Mouse (Mus musculus) kidney, postnatal 0 days (tissue): ENCODE data around the gene Slc8b1. TPM values are rescaled to one million over a fixed set of nuclear protein-coding genes. Genes with fewer than 3 reads are reported as not detected.

ENCODE experiments used
- ATAC-seq: fragments of 200-750 bp; cut with Nextera tagmentation; replicated peaks from 2 replicates; pipeline ENCODE4 v1.8.0; 2017; ENCODE audit warnings: low read depth, moderate number of reproducible peaks, moderate TSS enrichment, moderate library complexity; ENCODE audit not compliant: low FRiP score
- DNase-seq: peaks from one replicate; pipeline ENCODE4 v3.0.0-alpha.2; 2016; ENCODE audit warnings: low spot score
- H3K27ac ChIP-seq: fragments of 300-500 bp; sonication (generic); 2 replicates; pipeline ENCODE4 v1.5.1; 2014; ENCODE audit warnings: mild to moderate bottlenecking
- H3K27me3 ChIP-seq: fragments of 300-500 bp; sonication (generic); 2 replicates; pipeline ENCODE4 v1.6.1; 2014; ENCODE audit warnings: low read length, mixed read lengths; ENCODE audit not compliant: insufficient read depth
- H3K36me3 ChIP-seq: fragments of 300-500 bp; sonication (generic); 2 replicates; pipeline ENCODE4 v1.6.1; 2014; ENCODE audit warnings: low read length, mixed read lengths; ENCODE audit not compliant: insufficient read depth
- H3K4me1 ChIP-seq: fragments of 300-500 bp; sonication (generic); replicated peaks from 2 replicates; pipeline ENCODE4 v1.6.1; 2014; ENCODE audit warnings: antibody characterized with exemption, low read length, mixed read lengths; ENCODE audit not compliant: insufficient read depth
- H3K4me2 ChIP-seq: fragments of 300-500 bp; sonication (generic); 2 replicates; pipeline ENCODE4 v1.6.1; 2014; ENCODE audit warnings: mild to moderate bottlenecking, low read length, moderate library complexity, mixed read lengths
- H3K4me3 ChIP-seq: fragments of 300-500 bp; sonication (generic); replicated peaks from 2 replicates; pipeline ENCODE4 v1.5.1; 2014; ENCODE audit warnings: low read depth, low read length
- H3K9ac ChIP-seq: fragments of 300-500 bp; sonication (generic); 2 replicates; pipeline ENCODE4 v1.6.1; 2014; ENCODE audit warnings: low read depth, low read length
- H3K9me3 ChIP-seq: fragments of 300-500 bp; sonication (generic); replicated peaks from 2 replicates; pipeline ENCODE4 v1.6.1; 2016; ENCODE audit warnings: low read length, inconsistent platforms, mixed read lengths
- CTCF ChIP-seq: IDR thresholded peaks from 2 replicates; pipeline ENCODE4 v1.5.1; 2016; ENCODE audit warnings: antibody characterized with exemption, low read depth, mild to moderate bottlenecking, moderate library complexity
- WGBS: fragments of 180-500 bp; shearing (Covaris S2); extraction: QIAGEN DNeasy Blood & Tissue Kit; methylation state at CpG from one replicate; pipeline ENCODE4 v1.1.7; 2014; 5-methylcytosine and 5-hydroxymethylcytosine counted together
- polyA plus RNA-seq: library from polyadenylated mRNA; unstranded; fragments of >200 nt; fragmentation: Nextera tagmentation; extraction: Ambion mirVana; gene quantifications from 2 replicates; pipeline ENCODE4 v1.2.1, GENCODE M21; 2015

Gene Slc8b1
- polyA plus RNA-seq, 1 experiment from 2014 or later = 9.5 TPM

- peak overlapping the region; percentile 66 for H3K27ac ChIP-seq
- WGBS = 39% methylated on average over 9 of the region's 9 CpGs
- no peaks in the 10 kb centered on the region for H3K9me3 ChIP-seq
- H3K4me2 ChIP-seq = no peak overlapping the region
- H3K4me3 ChIP-seq = no peak overlapping the region
- 0 out of 2 replicates have a peak, but pooled peaks cover 2% of the 10 kb centered on the region for H3K36me3 ChIP-seq
- no peak for TF ChIP-seq CTCF
- peaks cover 78% of the 10 kb centered on the region for H3K4me1 ChIP-seq
- no peaks in the 10 kb centered on the region for H3K27me3 ChIP-seq
- H3K9ac ChIP-seq = 0 out of 2 replicates have a peak overlapping the region, but pooled peaks have one; percentile 8
- no peak for DNase-seq
- ATAC-seq = no peak
These were observed 55.8 kb downstream of the Slc8b1 start for GRCm38 (mm10) chr5:120566681-120567252.

GRCm38 (mm10) chr5:120567253-120567701, 56.3 kb downstream of the Slc8b1 start:
- no peaks in the 10 kb centered on the region for H3K27me3 ChIP-seq
- no peaks in the 10 kb centered on the region for H3K9me3 ChIP-seq
- peaks cover 77% of the 10 kb centered on the region for H3K4me1 ChIP-seq
- H3K9ac ChIP-seq = 0 out of 2 replicates have a peak overlapping the region, but pooled peaks have one; percentile 8
- H3K4me3 ChIP-seq = no peak overlapping the region
- 26% methylated on average over 21 of the region's 21 CpGs for WGBS
- H3K27ac ChIP-seq = peak overlapping the region; percentile 66
- 0 out of 2 replicates have a peak, but pooled peaks cover 2% of the 10 kb centered on the region for H3K36me3 ChIP-seq
- DNase-seq (peak; percentile 71), ATAC-seq (no peak)
- no peak overlapping the region for H3K4me2 ChIP-seq
- TF ChIP-seq CTCF = no peak

- TF ChIP-seq CTCF = no peak
- Histone ChIP-seq H3K4me1 (peaks cover 76% of the 10 kb centered on the region), H3K9me3 (no peaks in the 10 kb centered on the region), H3K9ac (0 out of 2 replicates have a peak overlapping the region, but pooled peaks have one; percentile 8), H3K4me3 (no peak overlapping the region), H3K27ac (peak overlapping the region; percentile 66), H3K4me2 (no peak overlapping the region), H3K36me3 (0 out of 2 replicates have a peak, but pooled peaks cover 2% of the 10 kb centered on the region), H3K27me3 (no peaks in the 10 kb centered on the region)
- WGBS = 45% methylated on average over 14 of the region's 14 CpGs
- ATAC-seq (no peak), DNase-seq (no peak)
These were observed 56.8 kb downstream of the Slc8b1 start for GRCm38 (mm10) chr5:120567761-120568211.

GRCm38 (mm10) chr5:120568336-120568768, 57.4 kb downstream of the Slc8b1 start:
- no peak for TF ChIP-seq CTCF
- Histone ChIP-seq H3K27ac (no peak overlapping the region), H3K36me3 (0 out of 2 replicates have a peak, but pooled peaks cover 7% of the 10 kb centered on the region), H3K4me2 (no peak overlapping the region), H3K27me3 (no peaks in the 10 kb centered on the region), H3K4me3 (no peak overlapping the region), H3K9me3 (no peaks in the 10 kb centered on the region), H3K9ac (0 out of 2 replicates have a peak overlapping the region, but pooled peaks have one; percentile 31), H3K4me1 (peaks cover 70% of the 10 kb centered on the region)
- ATAC-seq (no peak), DNase-seq (no peak)
- 58% methylated on average over 9 of the region's 9 CpGs for WGBS

- Histone ChIP-seq H3K4me3 (no peak overlapping the region), H3K27ac (no peak overlapping the region), H3K36me3 (0 out of 2 replicates have a peak, but pooled peaks cover 7% of the 10 kb centered on the region), H3K27me3 (no peaks in the 10 kb centered on the region), H3K9ac (no peak overlapping the region), H3K4me1 (peaks cover 65% of the 10 kb centered on the region), H3K4me2 (no peak overlapping the region), H3K9me3 (no peaks in the 10 kb centered on the region)
- ATAC-seq = no peak
- 76% methylated on average over 4 of the region's 4 CpGs for WGBS
- DNase-seq = no peak
- no peak for TF ChIP-seq CTCF
These were observed 58.0 kb downstream of the Slc8b1 start for GRCm38 (mm10) chr5:120568964-120569363.

- ATAC-seq = no peak
- no peak for DNase-seq
- WGBS = 65% methylated on average over 3 of the region's 3 CpGs
These were observed 58.8 kb downstream of the Slc8b1 start for GRCm38 (mm10) chr5:120569791-120570190.

More at GRCm38 (mm10) chr5:120569791-120570190, 58.8 kb downstream of the Slc8b1 start:
- Histone ChIP-seq H3K9ac (no peak overlapping the region), H3K27ac (no peak overlapping the region), H3K27me3 (no peaks in the 10 kb centered on the region), H3K4me3 (no peak overlapping the region), H3K4me1 (peaks cover 61% of the 10 kb centered on the region), H3K4me2 (no peak overlapping the region), H3K9me3 (no peaks in the 10 kb centered on the region), H3K36me3 (0 out of 2 replicates have a peak, but pooled peaks cover 7% of the 10 kb centered on the region)
- TF ChIP-seq CTCF = no peak
